Mouse (Mus musculus) cerebellum, adult (tissue): ENCODE measurements at regions not wholly inside any gene's neighbourhood (a gene's known extent, or its start where the extent isn't known, plus 50 kb on each side); places are given as distances from the start of the nearest gene placed in this dataset.

Experiments
- ATAC-seq: cut with Nextera tagmentation; 2 replicates; pipeline ENCODE4 v1.9.2; 2017; ENCODE audit warnings: mild to moderate bottlenecking, moderate library complexity, mixed read lengths; ENCODE audit not compliant: insufficient number of reproducible peaks, low FRiP score, low TSS enrichment

DNA sequence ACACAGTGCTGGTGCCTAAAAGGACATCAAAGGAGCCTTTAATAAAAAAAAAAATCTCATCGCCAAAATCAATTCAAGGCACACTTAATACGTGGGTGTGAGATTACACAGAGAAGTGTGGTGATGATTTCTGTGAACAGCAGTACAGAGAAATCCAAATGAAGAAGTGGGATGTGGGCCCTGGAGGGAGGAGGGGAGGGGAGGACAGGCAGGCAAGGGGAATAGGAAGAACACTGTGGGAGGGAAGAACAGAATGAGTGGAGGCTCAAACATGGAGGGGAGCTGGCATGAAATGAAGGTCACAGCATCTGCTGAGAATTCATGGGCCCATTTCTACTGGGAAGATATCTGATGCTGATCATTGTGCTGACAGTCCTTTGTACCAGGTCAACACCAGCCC, 171.0 kb upstream of the AI593442 start:
- no peak for ATAC-seq

GRCm38 (mm10) chr9:52849931-52850330, 170.4 kb upstream of the AI593442 start:
- ATAC-seq = no peak

- ATAC-seq = no peak
These were observed 161.5 kb upstream of the AI593442 start for GRCm38 (mm10) chr9:52841105-52841504.

- ATAC-seq = no peak
These were observed 160.4 kb upstream of the AI593442 start for GRCm38 (mm10) chr9:52839996-52840395.

DNA sequence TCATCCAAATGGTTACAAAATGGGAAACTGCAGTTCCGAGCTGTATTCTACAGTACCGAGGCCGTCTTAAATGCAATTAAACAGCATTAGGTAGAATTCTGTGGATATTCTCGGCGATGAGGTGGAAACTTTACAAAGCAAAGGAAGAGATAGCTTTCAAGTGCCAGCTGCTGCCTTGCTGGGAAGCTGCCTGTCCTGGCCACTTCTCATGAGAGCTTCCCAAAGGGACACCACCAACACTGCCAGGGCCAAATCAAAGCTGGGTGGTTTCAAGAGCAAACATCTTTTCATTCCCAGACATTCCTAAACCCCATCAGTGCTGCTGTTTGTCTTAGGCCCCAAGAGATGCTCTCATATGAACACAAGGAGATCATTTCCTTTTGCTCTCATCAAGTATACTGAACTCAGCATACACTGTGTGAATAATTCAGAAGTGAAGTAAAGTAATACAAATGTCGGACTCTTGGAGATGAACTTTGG, 156.6 kb upstream of the AI593442 start:
- no peak for ATAC-seq

DNA sequence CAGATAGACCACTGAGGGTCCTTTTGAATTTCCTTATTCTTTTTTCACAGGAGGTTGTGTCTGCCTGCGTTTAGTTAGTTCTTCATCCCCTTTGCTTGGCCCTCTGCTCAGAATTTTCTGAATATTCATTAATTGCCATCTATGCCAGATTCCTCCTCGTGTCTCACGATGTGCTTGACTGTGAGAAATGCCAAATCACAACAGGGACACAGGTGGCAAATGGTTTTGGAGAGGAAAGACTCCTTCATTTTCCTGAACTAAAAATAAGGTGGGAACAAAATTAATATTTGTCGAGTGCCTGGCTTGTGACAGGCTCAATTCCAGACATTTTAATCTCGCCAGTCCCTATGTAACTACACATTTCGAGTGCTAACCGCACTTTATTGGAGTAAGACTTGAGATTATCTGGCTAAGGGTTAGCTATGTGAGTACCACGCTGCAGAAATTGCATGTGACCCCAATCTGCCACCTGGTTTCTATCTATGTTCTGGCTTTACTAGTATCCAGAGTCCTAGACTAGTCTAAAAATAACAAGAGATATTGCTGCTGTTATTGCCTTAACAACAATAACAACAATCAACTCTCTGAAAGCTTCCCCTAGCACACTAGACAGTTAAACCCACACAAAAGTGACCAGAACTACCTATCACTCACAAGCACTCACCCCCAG, 156.0 kb upstream of the AI593442 start:
- ATAC-seq = no peak

DNA sequence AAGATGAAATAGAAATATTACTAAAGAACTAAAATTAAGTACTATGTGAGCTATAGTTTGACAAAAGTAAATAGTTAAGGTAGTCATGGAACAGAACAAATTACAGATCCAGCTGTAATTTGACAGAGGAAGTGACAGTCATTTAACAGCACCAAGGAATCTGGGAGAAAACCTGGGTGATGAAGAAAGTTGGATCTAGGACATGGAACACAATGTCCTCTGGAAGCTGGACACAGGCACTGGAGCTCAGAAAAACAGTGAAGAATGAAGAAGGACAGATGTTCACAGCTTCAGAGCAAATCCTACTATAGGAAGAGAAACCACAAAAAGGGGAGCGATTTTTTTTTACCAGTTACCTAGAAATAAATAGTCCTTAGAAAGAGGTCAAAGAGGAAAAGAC, 147.2 kb upstream of the AI593442 start:
- ATAC-seq = no peak

- no peak for ATAC-seq
These were observed 136.7 kb upstream of the AI593442 start for GRCm38 (mm10) chr9:52816309-52816708.

GRCm38 (mm10) chr9:52802969-52803368, 123.4 kb upstream of the AI593442 start:
- no peak for ATAC-seq

GRCm38 (mm10) chr9:52801801-52802200, 122.2 kb upstream of the AI593442 start:
- no peak for ATAC-seq

DNA sequence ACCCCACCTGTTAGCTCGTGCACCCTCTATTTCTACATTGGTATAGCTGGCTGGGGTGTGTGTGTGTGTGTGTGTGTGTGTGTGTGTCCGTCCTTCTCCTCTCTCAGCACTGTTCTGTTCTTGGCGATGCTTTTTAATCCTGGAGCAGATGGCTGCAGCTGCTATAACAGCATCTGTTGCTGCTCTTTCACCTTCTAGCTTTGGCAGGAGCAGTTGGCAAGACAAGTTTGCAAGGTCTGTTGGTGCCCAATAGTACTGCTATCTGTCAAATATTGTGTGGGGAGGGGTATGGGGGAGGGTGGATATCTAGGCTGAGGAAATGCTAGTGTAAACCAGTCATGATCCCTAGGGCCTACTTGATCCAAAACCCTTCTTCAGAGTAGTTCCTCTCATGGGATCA, 120.9 kb upstream of the AI593442 start:
- no peak for ATAC-seq

DNA sequence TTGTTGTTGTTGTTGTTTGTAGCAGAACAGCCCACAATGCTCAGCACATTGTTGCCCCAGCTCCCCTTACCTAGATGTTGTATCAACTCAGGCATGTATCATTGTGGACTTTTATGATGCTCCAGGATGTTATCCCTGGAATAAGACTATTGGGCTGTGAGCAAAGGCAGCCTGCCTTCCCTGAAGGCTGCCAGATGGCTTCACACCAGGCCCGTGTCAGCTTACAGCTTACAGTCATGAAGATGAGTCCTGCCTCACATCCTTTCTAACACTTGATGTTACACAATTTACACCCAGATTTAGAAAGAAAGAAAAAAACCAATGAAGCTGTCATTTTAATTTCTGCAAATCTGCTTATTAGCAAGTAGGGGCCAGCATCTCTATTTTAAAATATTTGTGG, 113.0 kb upstream of the AI593442 start:
- ATAC-seq = no peak

DNA sequence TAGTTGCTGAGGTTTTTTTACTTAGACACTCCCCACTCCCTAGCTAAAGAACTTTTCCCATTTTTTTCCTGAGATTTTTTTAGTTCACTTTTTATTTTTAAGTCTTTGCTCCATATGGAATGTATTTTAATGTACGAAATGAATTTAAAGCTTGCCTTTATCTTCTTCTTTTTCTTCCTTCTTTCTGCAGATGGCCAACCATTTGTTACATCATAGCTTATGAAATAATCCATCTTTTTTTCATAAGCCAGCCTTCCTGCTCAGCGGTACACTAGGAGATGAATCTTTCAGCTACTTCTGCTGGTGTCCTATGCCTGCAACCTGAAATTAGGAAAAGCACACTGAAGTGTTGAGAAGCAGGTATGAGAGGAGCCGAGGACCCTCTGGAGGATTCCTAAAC, 102.9 kb upstream of the AI593442 start:
- ATAC-seq = no peak

GRCm38 (mm10) chr9:52776542-52776941, 97.0 kb upstream of the AI593442 start:
- no peak for ATAC-seq

GRCm38 (mm10) chr9:52775232-52775631, 95.7 kb upstream of the AI593442 start:
- ATAC-seq = no peak

- ATAC-seq = no peak
These were observed 88.5 kb upstream of the AI593442 start for GRCm38 (mm10) chr9:52768056-52768455.

DNA sequence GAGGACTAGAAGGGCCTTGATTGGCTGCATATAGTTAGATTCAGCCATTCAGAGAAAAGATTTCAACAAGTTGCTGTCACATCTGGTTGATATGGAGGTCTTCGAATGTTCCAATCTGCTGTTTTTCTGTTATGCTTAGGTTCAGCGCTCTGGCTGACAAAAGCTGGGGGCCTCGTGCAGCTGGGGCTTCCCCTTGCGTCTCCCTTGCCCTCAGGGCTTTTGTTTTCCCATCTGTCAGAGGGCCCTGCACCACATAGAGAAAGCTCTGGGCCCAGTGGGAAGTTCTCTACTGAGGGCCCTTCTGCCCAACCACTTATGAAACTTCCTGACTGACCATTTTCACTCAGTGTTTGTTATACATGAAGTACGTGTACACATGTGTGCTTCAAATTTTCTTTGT, 86.2 kb upstream of the AI593442 start:
- no peak for ATAC-seq

- ATAC-seq = no peak
These were observed 83.3 kb upstream of the AI593442 start for GRCm38 (mm10) chr9:52762836-52763235.

GRCm38 (mm10) chr9:52761257-52761656, 81.7 kb upstream of the AI593442 start:
- no peak for ATAC-seq

GRCm38 (mm10) chr9:52748366-52748765, 68.8 kb upstream of the AI593442 start:
- ATAC-seq = no peak

- no peak for ATAC-seq
These were observed 59.0 kb upstream of the AI593442 start for GRCm38 (mm10) chr9:52738560-52739100.
